Mouse (Mus musculus): ENCODE measurements around the gene Cdc42bpb.

Gene Cdc42bpb

GRCm38 (mm10) chr12:111283573-111283972 lies 93.9 kb downstream of the Cdc42bpb start:
- no peak for DNase-seq (ENCODE audit: low spot score)

- no peak for DNase-seq (ENCODE audit: low spot score)
These were observed 101.1 kb downstream of the Cdc42bpb start for GRCm38 (mm10) chr12:111276371-111276770.

- no peak for DNase-seq (ENCODE audit: low spot score)
These were observed 102.2 kb downstream of the Cdc42bpb start for GRCm38 (mm10) chr12:111275150-111275841.

- DNase-seq (ENCODE audit: low spot score): no peak
These were observed 102.9 kb downstream of the Cdc42bpb start for GRCm38 (mm10) chr12:111274447-111275149.

GRCm38 (mm10) chr12:111274006-111274405 lies 103.5 kb downstream of the Cdc42bpb start:
- no peak for DNase-seq (ENCODE audit: low spot score)

- DNase-seq (ENCODE audit: low spot score): peak; percentile 75
These were observed 105.1 kb downstream of the Cdc42bpb start for GRCm38 (mm10) chr12:111272420-111272819.

- no peak for DNase-seq (ENCODE audit: low spot score)
These were observed 105.6 kb downstream of the Cdc42bpb start for GRCm38 (mm10) chr12:111271966-111272365.

- no peak for DNase-seq (ENCODE audit: low spot score)
These were observed 106.1 kb downstream of the Cdc42bpb start for GRCm38 (mm10) chr12:111271406-111271805.

- DNase-seq (ENCODE audit: low spot score): no peak
These were observed 106.8 kb downstream of the Cdc42bpb start, which contains the start of gene Amn for GRCm38 (mm10) chr12:111270629-111271277. Gene Amn (plus strand): TSS chr12:111271095.

- DNase-seq (ENCODE audit: low spot score): no peak
These were observed 109.7 kb downstream of the Cdc42bpb start for GRCm38 (mm10) chr12:111267673-111268325.

GRCm38 (mm10) chr12:111266592-111266991 lies 110.9 kb downstream of the Cdc42bpb start:
- DNase-seq (ENCODE audit: low spot score): no peak

GRCm38 (mm10) chr12:111265212-111265611 lies 112.3 kb downstream of the Cdc42bpb start:
- DNase-seq (ENCODE audit: low spot score): no peak

- no peak for DNase-seq (ENCODE audit: low spot score)
These were observed 113.9 kb downstream of the Cdc42bpb start for GRCm38 (mm10) chr12:111263650-111264049.

- no peak for DNase-seq (ENCODE audit: low spot score)
These were observed 126.3 kb downstream of the Cdc42bpb start for GRCm38 (mm10) chr12:111251227-111251626.

GRCm38 (mm10) chr12:111250116-111250515 lies 127.4 kb downstream of the Cdc42bpb start:
- no peak for DNase-seq (ENCODE audit: low spot score)

GRCm38 (mm10) chr12:111249095-111249494 lies 128.4 kb downstream of the Cdc42bpb start:
- no peak for DNase-seq (ENCODE audit: low spot score)

- no peak for DNase-seq (ENCODE audit: low spot score)
These were observed 130.6 kb downstream of the Cdc42bpb start for GRCm38 (mm10) chr12:111246808-111247464.

- DNase-seq (ENCODE audit: low spot score): no peak
These were observed 132.4 kb downstream of the Cdc42bpb start for GRCm38 (mm10) chr12:111245070-111245469.

- DNase-seq (ENCODE audit: low spot score): no peak
These were observed 133.8 kb downstream of the Cdc42bpb start for GRCm38 (mm10) chr12:111243733-111244132.

Measured in testis, postnatal 14 days (tissue).